Mouse (Mus musculus): ENCODE measurements at regions not wholly inside any gene's neighbourhood (a gene's known extent, or its start where the extent isn't known, plus 50 kb on each side); places are given as distances from the start of the nearest gene placed in this dataset.

GRCm38 (mm10) chr2:11416122-11416521 is 137.8 kb downstream of the Pfkfb3 start:
- no peak for DNase-seq

- no peak for DNase-seq
These were observed 141.4 kb downstream of the Pfkfb3 start for GRCm38 (mm10) chr2:11412521-11412920.

GRCm38 (mm10) chr2:11408497-11408896 is 145.4 kb downstream of the Pfkfb3 start:
- no peak for DNase-seq

GRCm38 (mm10) chr2:11406103-11406615 is 147.7 kb downstream of the Pfkfb3 start:
- DNase-seq, result no peak

GRCm38 (mm10) chr2:11402218-11402848 is 151.5 kb downstream of the Pfkfb3 start:
- no peak for DNase-seq

GRCm38 (mm10) chr2:11399411-11399810 is 154.5 kb downstream of the Pfkfb3 start:
- no peak for DNase-seq

GRCm38 (mm10) chr2:11398949-11399348 is 154.9 kb downstream of the Pfkfb3 start:
- DNase-seq, result no peak

GRCm38 (mm10) chr2:11398391-11398790 is 155.5 kb downstream of the Pfkfb3 start:
- no peak for DNase-seq

- DNase-seq, result no peak
These were observed 157.0 kb downstream of the Pfkfb3 start for GRCm38 (mm10) chr2:11396835-11397234.

- DNase-seq, result no peak
These were observed 159.1 kb downstream of the Pfkfb3 start for GRCm38 (mm10) chr2:11394675-11395349.

GRCm38 (mm10) chr2:11391725-11392124 is 162.2 kb downstream of the Pfkfb3 start:
- no peak for DNase-seq

GRCm38 (mm10) chr2:11390667-11391334 is 163.1 kb downstream of the Pfkfb3 start:
- DNase-seq, result no peak

GRCm38 (mm10) chr2:11387623-11388022 is 166.3 kb downstream of the Pfkfb3 start:
- DNase-seq, result no peak

GRCm38 (mm10) chr2:11383815-11384214 is 170.1 kb downstream of the Pfkfb3 start:
- no peak for DNase-seq

- DNase-seq, result no peak
These were observed 176.7 kb downstream of the Pfkfb3 start for GRCm38 (mm10) chr2:11377213-11377612.

GRCm38 (mm10) chr2:11375726-11376454 is 178.0 kb downstream of the Pfkfb3 start:
- no peak for DNase-seq

- DNase-seq, result peak; percentile 45
These were observed 178.8 kb downstream of the Pfkfb3 start for GRCm38 (mm10) chr2:11375092-11375491.

GRCm38 (mm10) chr2:11370273-11370672 is 183.6 kb downstream of the Pfkfb3 start:
- no peak for DNase-seq

- no peak for DNase-seq
These were observed 186.6 kb downstream of the Pfkfb3 start for GRCm38 (mm10) chr2:11367319-11367718.

- DNase-seq, result no peak
These were observed 188.1 kb downstream of the Pfkfb3 start for GRCm38 (mm10) chr2:11365815-11366214.

GRCm38 (mm10) chr2:11365371-11365770 is 188.5 kb downstream of the Pfkfb3 start:
- no peak for DNase-seq

- DNase-seq, result no peak
These were observed 189.8 kb downstream of the Pfkfb3 start for GRCm38 (mm10) chr2:11364111-11364510.

GRCm38 (mm10) chr2:11363061-11363464 is 190.8 kb downstream of the Pfkfb3 start:
- no peak for DNase-seq

Data from adrenal gland, adult 8-10 months (tissue).